Mouse (Mus musculus) midbrain, embryonic 13.5 days (tissue): Measurements from ENCODE around the gene Rpa2. TPM values are rescaled to one million over a fixed set of nuclear protein-coding genes. Genes with fewer than 3 reads are reported as not detected.
"Not testable (repeated sequence)": the region's sequence is repeated elsewhere in the genome, so short reads cannot be mapped to it uniquely, and the experiment has no call there.

ENCODE experiments used
- ATAC-seq: fragments of 200-750 bp; cut with Nextera tagmentation; 2 replicates; pipeline ENCODE4 v1.8.0; 2017; ENCODE audit warnings: mild to moderate bottlenecking, moderate TSS enrichment, moderate library complexity
- H3K27ac ChIP-seq: fragments of 300-500 bp; sonication (generic); 2 replicates; pipeline ENCODE4 v1.5.1; 2015; ENCODE audit warnings: inconsistent platforms, mild to moderate bottlenecking, moderate library complexity
- H3K27me3 ChIP-seq: fragments of 300-500 bp; sonication (generic); 2 replicates; pipeline ENCODE4 v1.6.1; 2015; ENCODE audit warnings: mild to moderate bottlenecking, inconsistent platforms
- H3K36me3 ChIP-seq: fragments of 300-500 bp; sonication (generic); 2 replicates; pipeline ENCODE4 v1.6.1; 2015; ENCODE audit warnings: mild to moderate bottlenecking, inconsistent platforms
- H3K4me1 ChIP-seq: fragments of 300-500 bp; sonication (generic); replicated peaks from 2 replicates; pipeline ENCODE4 v1.6.1; 2015; ENCODE audit warnings: inconsistent platforms
- H3K4me2 ChIP-seq: fragments of 300-500 bp; sonication (generic); replicated peaks from 2 replicates; pipeline ENCODE4 v1.6.1; 2015; ENCODE audit warnings: moderate library complexity, mild to moderate bottlenecking, inconsistent platforms
- H3K4me3 ChIP-seq: fragments of 300-500 bp; sonication (generic); replicated peaks from 2 replicates; pipeline ENCODE4 v1.5.1; 2015; ENCODE audit warnings: mild to moderate bottlenecking, inconsistent platforms
- H3K9ac ChIP-seq: fragments of 300-500 bp; sonication (generic); replicated peaks from 2 replicates; pipeline ENCODE4 v1.6.1; 2015; ENCODE audit warnings: mild to moderate bottlenecking, inconsistent platforms
- H3K9me3 ChIP-seq: fragments of 300-500 bp; sonication (generic); 2 replicates; pipeline ENCODE4 v1.6.1; 2016; ENCODE audit warnings: mild to moderate bottlenecking, inconsistent platforms
- WGBS: fragments of 180-500 bp; shearing (Covaris S2); methylation state at CpG from one replicate; pipeline ENCODE4 v1.1.7; 2015; 5-methylcytosine and 5-hydroxymethylcytosine counted together
- polyA plus RNA-seq: library from polyadenylated mRNA; unstranded; fragments of >200 nt; fragmentation: Nextera tagmentation; extraction: Ambion mirVana; gene quantifications from 2 replicates; pipeline ENCODE4 v1.2.1, GENCODE M21; 2015

Rpa2 gene
- polyA plus RNA-seq, 1 experiment from 2014 or later: 58.6 TPM

DNA sequence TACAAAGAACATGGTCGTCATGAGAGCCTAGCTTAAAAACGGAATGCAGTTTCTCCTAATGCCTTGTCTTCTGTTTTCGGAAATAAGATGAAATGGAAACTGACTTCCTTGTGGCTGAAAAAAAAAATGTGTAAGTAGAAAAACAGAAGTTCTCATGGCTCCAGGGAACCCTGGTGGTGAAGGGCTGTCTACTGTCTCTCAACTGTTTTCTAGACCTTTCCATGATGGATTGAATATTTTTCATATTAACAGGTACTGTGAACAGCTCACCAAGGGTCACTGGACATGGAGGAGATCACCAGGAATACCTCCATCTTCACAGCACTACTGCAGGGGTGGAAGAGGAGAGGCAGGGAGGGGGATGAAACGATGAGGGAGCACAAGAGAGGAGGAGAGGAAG, 29.9 kb downstream of the Rpa2 start:
- no peak overlapping the region for H3K27ac ChIP-seq
- WGBS: 70% methylated on average over 4 of the region's 4 CpGs
- ATAC-seq: no peak
- peaks cover 7% of the 10 kb centered on the region; the same call in 1 of the 2 replicates for H3K4me1 ChIP-seq
- H3K4me2 ChIP-seq: no peak overlapping the region
- H3K9me3 ChIP-seq: no peaks in the 10 kb centered on the region
- H3K36me3 ChIP-seq: no peaks in the 10 kb centered on the region
- H3K27me3 ChIP-seq: peaks cover 23% of the 10 kb centered on the region
- H3K4me3 ChIP-seq: no peak overlapping the region
- no peak overlapping the region for H3K9ac ChIP-seq

DNA sequence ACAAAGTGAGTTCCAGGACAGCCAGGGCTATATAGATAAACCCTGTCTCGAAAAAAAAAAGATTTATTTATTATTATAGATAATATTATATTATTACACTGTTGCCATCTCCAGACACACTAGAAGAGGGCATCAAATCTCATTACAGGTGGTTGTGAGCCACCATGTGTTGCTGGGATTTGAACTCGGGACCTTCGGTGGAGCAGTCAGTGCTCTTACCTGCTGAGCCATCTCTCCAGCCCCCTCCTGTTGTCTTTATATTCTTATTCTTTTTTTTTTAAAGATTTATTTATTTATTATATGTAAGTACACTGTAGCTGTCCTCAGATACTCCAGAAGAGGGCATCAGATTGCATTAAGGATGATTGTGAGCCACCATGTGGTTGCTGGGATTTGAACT, 30.5 kb downstream of the Rpa2 start:
- not testable (repeated sequence) for H3K9me3 ChIP-seq, H3K4me2 ChIP-seq, H3K27ac ChIP-seq, H3K9ac ChIP-seq, H3K4me1 ChIP-seq, ATAC-seq, H3K4me3 ChIP-seq, H3K36me3 ChIP-seq
- H3K27me3 ChIP-seq: peaks cover 23% of the 10 kb centered on the region
- WGBS: 86% methylated on average over 3 of the region's 3 CpGs

DNA sequence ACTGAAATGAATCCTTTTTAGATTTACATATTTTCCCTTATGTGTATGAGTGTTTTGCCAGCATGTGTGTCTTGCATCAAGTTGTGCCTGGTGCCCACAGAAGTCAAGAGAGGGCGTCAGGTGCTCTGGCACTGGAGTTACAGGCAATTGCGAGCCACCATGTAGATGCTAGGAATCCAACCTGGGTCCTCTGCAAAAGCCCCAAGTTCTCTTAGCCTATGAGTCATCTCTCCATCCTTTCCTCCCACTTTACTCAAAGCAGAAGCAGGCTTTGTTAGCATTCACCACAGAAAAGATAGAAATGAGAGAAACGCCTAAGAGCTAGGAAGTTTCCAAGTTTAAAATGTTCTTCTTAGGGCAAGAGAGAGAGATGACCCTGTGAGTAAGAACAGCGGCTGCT, 31.7 kb downstream of the Rpa2 start:
- Histone ChIP-seq H3K9ac (no peak overlapping the region), H3K36me3 (no peaks in the 10 kb centered on the region), H3K4me1 (peaks cover 7% of the 10 kb centered on the region; the same call in 1 of the 2 replicates), H3K4me3 (no peak overlapping the region), H3K4me2 (no peak overlapping the region), H3K27me3 (peaks cover 17% of the 10 kb centered on the region), H3K27ac (no peak overlapping the region), H3K9me3 (no peaks in the 10 kb centered on the region)
- 92% methylated on average over 4 of the region's 4 CpGs for WGBS
- ATAC-seq: no peak

DNA sequence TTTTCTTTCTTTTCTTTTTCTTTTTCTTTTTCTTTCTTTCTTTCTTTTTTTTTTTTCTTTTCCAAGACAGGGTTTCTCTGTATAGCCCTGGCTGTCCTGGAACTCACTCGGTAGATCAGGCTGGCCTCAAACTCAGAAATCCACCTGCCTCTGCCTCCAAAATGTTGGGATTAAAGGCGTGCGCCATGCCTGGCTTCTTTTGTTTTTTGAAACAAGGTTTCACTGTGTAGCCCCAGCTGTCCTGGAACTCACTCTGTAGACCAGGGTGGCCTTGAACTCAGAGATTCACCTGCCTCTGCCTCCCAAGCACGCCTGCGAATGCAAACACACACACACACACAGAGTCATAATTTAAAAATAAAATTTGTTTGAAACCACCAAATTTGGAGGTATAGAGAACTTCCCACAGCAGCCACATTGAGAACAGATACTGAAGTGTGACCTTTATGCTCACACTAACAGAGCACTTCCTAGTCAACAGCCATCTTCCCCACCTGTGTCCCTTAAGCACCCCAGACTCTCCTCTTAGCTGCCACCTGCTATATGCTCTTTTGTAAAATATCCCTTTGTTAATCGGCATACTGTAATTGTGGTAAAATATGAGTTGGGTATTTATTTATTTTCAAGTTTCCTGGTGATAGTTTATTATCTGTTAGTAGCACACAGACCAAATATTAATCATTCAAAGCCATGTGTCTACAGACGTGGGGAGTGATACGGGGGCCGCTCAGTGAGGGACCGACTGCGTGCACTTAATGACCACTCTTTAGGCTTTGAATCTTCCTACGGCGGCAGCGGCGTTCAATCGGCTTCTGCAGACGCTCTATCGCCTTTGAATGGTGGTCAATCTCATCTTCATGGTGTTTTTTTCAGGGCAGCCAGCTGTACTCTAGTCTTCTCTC, 33.3 kb downstream of the Rpa2 start:
- Histone ChIP-seq H3K27ac (no peak overlapping the region), H3K36me3 (no peaks in the 10 kb centered on the region), H3K27me3 (peaks cover 3% of the 10 kb centered on the region; the same call in 1 of the 2 replicates), H3K9me3 (no peaks in the 10 kb centered on the region), H3K4me2 (no peak overlapping the region), H3K9ac (no peak overlapping the region), H3K4me3 (no peak overlapping the region), H3K4me1 (no peaks in the 10 kb centered on the region)
- 86% methylated on average over 18 of the region's 18 CpGs for WGBS
- no peak for ATAC-seq

DNA sequence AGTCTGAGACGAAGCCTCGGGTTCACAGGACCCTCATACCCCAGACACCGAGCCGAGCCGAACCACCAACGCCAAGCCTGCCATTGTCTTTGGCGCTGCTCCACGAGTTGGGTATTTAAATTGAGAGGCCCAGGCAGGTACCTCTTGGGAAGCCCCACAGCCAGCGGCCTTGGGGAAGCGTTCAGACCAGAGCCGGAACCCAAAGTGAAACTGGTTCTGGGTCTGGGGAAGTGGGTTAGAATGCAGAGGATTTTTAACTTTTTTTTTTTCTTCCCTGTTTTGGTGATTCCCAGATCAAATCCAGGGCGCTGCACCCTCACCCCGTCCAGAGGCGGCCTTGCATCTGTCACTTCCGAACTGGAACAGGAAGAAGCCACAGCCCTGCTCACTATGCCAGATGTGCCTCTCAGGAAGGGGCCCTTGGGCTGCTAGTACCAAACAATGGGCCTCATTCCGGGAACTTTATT, 34.1 kb downstream of the Rpa2 start:
- no peaks in the 10 kb centered on the region for H3K27me3 ChIP-seq
- H3K36me3 ChIP-seq: no peaks in the 10 kb centered on the region
- WGBS: 70% methylated on average over 16 of the region's 16 CpGs
- no peak overlapping the region for H3K4me2 ChIP-seq
- no peak overlapping the region for H3K9ac ChIP-seq
- no peak for ATAC-seq
- no peaks in the 10 kb centered on the region for H3K9me3 ChIP-seq
- no peak overlapping the region for H3K27ac ChIP-seq
- no peaks in the 10 kb centered on the region for H3K4me1 ChIP-seq
- no peak overlapping the region for H3K4me3 ChIP-seq

DNA sequence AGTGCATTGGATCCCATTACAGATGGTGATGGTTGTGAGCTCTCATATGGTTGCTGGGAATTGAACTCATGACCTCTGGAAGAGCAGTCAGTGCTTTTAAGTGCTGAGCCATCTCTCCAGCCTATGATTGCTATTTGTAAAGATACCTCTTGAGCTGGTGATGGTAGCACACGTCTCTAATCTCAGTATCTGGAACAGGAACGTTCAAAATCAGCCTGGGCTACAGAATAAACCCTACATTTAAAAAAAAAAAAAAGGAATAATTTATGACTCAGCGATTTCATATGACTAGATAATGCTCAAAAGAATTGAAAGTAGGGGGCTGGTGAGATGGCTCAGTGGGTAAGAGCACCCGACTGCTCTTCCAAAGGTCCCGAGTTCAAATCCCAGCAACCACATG, 35.1 kb downstream of the Rpa2 start:
- 93% methylated on average over 5 of the region's 5 CpGs for WGBS

DNA sequence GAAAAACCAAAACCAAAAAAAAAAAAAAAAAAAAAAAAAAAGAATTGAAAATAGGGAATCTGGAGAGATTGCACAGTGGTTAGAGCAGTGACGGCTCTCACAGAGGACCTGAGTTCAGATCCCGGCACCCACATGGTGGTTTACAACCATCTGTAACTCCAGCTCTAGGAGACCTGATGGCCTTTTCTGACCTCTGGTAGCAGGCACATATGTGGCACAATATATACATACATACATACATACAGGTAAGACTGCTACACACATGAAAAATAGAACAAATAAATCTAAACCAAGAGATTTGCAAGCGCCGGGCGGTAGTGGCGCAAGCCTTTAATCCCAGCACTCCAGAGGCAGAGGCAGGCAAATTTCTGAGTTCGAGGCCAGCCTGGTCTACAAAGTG, 35.7 kb downstream of the Rpa2 start:
- Histone ChIP-seq H3K27ac (no peak overlapping the region), H3K9me3 (no peaks in the 10 kb centered on the region), H3K4me2 (no peak overlapping the region), H3K9ac (no peak overlapping the region), H3K27me3 (no peaks in the 10 kb centered on the region), H3K36me3 (no peaks in the 10 kb centered on the region), H3K4me1 (no peaks in the 10 kb centered on the region), H3K4me3 (no peak overlapping the region)
- 97% methylated on average over 7 of the region's 7 CpGs for WGBS
- no peak for ATAC-seq

More for the DNA sequence above, 35.1 kb downstream of the Rpa2 start:
- Histone ChIP-seq H3K4me1 (no peaks in the 10 kb centered on the region), H3K36me3 (no peaks in the 10 kb centered on the region), H3K9me3 (no peaks in the 10 kb centered on the region), H3K27ac (no peak overlapping the region), H3K27me3 (no peaks in the 10 kb centered on the region), H3K9ac (no peak overlapping the region), H3K4me3 (no peak overlapping the region), H3K4me2 (no peak overlapping the region)
- no peak for ATAC-seq

DNA sequence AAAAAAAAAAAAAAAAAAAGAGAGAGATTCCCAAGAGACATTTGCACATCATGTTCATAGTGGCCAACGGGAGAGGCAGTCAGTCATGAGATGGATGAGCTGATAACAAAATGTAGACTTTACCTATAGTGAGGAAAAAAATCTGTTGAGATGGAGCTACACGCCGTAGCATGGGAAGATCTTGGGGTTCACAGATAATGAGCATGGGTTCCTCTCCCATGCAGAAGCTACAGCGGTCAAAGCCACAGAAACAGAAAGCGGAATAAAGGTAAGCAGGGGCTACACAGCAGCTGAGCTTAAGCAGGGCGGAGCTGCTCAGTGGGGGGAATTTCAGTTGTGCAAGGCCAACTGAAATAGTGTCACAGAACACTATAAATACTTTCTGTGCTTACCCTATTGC, 36.2 kb downstream of the Rpa2 start:
- no peaks in the 10 kb centered on the region for H3K27me3 ChIP-seq
- no peak overlapping the region for H3K4me2 ChIP-seq
- WGBS: 93% methylated on average over 6 of the region's 6 CpGs
- no peak overlapping the region for H3K9ac ChIP-seq
- H3K4me1 ChIP-seq: no peaks in the 10 kb centered on the region
- H3K9me3 ChIP-seq: no peaks in the 10 kb centered on the region
- H3K36me3 ChIP-seq: no peaks in the 10 kb centered on the region
- no peak for ATAC-seq
- H3K27ac ChIP-seq: no peak overlapping the region
- no peak overlapping the region for H3K4me3 ChIP-seq

DNA sequence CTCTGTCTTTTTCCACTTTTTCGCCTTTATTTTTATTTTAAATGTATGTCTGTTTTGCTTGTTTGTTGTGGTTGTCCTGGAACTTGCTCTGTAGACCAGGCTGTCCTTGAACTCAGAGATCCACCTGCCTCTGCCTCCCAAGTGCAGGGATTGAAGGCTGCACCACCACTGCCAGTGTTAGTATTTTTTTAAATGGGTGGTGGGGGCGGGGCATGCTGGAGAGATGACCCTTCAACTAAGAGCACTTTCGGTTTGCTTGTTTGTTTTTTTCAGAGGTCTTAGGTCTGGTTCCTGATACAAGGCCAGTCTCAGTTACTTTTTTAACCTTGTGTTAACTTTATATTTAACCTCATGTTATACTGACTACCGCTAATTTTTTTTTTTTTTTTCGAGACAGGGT, 37.0 kb downstream of the Rpa2 start:
- Histone ChIP-seq H3K4me2 (no peak overlapping the region), H3K27me3 (no peaks in the 10 kb centered on the region), H3K4me3 (no peak overlapping the region), H3K27ac (no peak overlapping the region), H3K36me3 (no peaks in the 10 kb centered on the region), H3K9ac (no peak overlapping the region), H3K4me1 (no peaks in the 10 kb centered on the region), H3K9me3 (no peaks in the 10 kb centered on the region)
- ATAC-seq: no peak
- WGBS: 75% methylated on average over 5 of the region's 5 CpGs

DNA sequence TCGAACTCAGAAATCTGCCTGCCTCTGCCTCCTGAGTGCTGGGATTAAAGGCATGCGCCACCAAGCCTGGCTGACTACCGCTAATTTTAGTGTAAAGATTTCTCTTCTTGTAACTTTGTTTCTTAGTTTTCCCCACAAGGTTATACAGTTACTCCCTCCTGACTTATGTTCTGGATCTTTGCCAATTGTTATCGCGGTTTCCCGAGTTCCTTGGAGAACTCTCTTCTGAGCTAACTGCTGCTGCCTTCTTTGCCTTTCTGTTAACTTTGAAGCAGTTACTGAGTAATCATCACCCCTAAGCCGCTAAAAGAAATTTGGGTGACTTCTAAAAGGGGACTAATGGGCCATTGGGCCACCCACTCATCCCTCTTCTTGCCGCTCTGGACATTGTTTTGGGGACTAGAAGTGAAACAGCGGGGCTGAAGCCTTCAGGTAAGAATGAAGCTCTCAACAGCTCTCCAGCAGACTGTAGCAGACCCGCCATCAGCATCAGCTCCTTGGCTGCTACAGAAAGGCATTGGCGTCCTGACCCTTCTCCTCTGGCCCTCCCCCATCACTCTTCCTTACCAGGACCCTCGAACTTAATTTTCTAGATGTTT, 37.6 kb downstream of the Rpa2 start:
- Histone ChIP-seq H3K9me3 (0 out of 2 replicates have a peak, but pooled peaks cover under 1% of the 10 kb centered on the region), H3K4me3 (no peak overlapping the region), H3K27ac (no peak overlapping the region), H3K27me3 (no peaks in the 10 kb centered on the region), H3K4me1 (no peaks in the 10 kb centered on the region), H3K36me3 (no peaks in the 10 kb centered on the region), H3K9ac (no peak overlapping the region), H3K4me2 (no peak overlapping the region)
- whole genome bisulfite sequencing: 90% methylated on average over 12 of the region's 12 CpGs
- ATAC-seq: no peak

DNA sequence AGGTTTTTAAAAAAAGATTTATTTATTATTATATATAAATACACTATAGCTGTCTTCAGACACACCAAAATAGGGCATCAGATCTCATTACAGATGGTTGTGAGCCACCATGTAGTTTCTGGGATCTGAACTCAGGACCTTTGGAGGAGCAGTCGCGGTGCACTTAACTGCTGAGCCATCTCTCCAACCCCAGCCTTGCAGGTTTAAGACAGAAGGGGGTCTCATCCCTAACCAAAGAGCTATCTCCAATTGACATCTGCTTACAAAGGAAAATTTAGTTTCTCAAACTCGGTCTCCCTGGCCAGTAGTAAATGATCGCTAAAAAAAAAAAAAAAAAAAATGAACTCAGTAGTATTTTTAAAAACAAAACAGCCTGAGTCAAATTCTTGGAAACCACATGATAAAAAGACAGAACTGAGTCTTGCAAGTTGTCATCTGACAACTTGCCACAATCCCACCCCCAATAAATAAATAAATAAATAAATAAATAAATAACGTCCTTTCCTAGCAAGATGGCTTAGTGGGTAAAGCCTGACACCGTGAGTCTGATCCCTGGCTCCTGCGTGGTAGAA, 38.6 kb downstream of the Rpa2 start:
- Histone ChIP-seq H3K9ac (no peak overlapping the region), H3K4me2 (no peak overlapping the region), H3K36me3 (no peaks in the 10 kb centered on the region), H3K4me1 (no peaks in the 10 kb centered on the region), H3K9me3 (0 out of 2 replicates have a peak, but pooled peaks cover 7% of the 10 kb centered on the region), H3K27ac (no peak overlapping the region), H3K4me3 (no peak overlapping the region), H3K27me3 (no peaks in the 10 kb centered on the region)
- WGBS: 92% methylated on average over 7 of the region's 7 CpGs
- ATAC-seq: no peak
